Comparison of ENCODE assay signal across 23 mouse cellular contexts in the genomic region with DNA sequence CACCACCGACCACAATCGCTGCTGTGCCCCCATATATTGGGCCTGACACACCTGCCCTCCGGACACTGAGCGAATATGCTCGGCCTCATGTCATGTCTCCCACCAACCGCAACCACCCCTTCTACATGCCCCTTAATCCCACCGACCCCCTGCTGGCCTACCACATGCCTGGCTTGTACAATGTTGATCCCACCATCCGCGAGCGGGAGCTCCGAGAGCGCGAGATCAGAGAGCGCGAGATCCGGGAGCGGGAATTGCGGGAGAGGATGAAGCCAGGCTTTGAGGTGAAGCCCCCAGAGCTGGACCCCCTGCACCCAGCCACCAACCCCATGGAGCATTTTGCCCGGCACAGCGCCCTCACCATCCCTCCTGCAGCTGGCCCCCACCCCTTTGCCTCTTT. TPM values are rescaled to one million over a fixed set of nuclear protein-coding genes. Genes with fewer than 3 reads are reported as not detected.
A peak's percentile ranks its signal among the peaks of the same experiment; 100 is the strongest.
DNase-seq lines count a peak whose midpoint lies in the region; ATAC-seq lines count a peak whose summit lies in the region.
"Had no signal": no experiment of that assay in that cellular context is flagged by ENCODE, and none has a peak within 500 bp of the region (broad histone marks: within the 10 kb centered on the region; RNA-seq: fewer than 3 reads in every experiment).

No protein-coding gene starts in this region.

- H3K27ac ChIP-seq in hindbrain, embryonic 15.5 days (replicated peaks), result 0 out of 2 replicates have a peak overlapping the region, but pooled peaks have one; percentile 8
- no peak overlapping the region for H3K27ac ChIP-seq in hindbrain, embryonic 10.5 days
- H3K27ac ChIP-seq in neural tube, embryonic 13.5 days (replicated peaks), result peak overlapping the region; percentile 56; the same call in 1 of the 2 replicates
- H3K27ac ChIP-seq: embryonic facial prominence, embryonic 10.5 days; embryonic facial prominence, embryonic 12.5 days; forebrain, embryonic 13.5 days; forebrain, embryonic 15.5 days had no signal

- 96% methylated on average over 20 of the region's 20 CpGs for WGBS in hindbrain, embryonic 15.5 days
- 95% methylated on average over 20 of the region's 20 CpGs for WGBS in hindbrain, embryonic 10.5 days
- 97% methylated on average over 20 of the region's 20 CpGs for WGBS in neural tube, embryonic 13.5 days

- H3K36me3 ChIP-seq in hindbrain, embryonic 15.5 days, result peaks cover 67% of the 10 kb centered on the region
- H3K36me3 ChIP-seq in hindbrain, embryonic 10.5 days, result peaks cover 98% of the 10 kb centered on the region
- H3K36me3 ChIP-seq in neural tube, embryonic 13.5 days, result peaks cover 92% of the 10 kb centered on the region

- H3K4me3 ChIP-seq in hindbrain, embryonic 15.5 days, result no peak overlapping the region
- no peak overlapping the region for H3K4me3 ChIP-seq in hindbrain, embryonic 10.5 days
- no peak overlapping the region for H3K4me3 ChIP-seq in neural tube, embryonic 13.5 days
- H3K4me3 ChIP-seq: embryonic facial prominence, embryonic 10.5 days; embryonic facial prominence, embryonic 12.5 days; forebrain, embryonic 13.5 days; forebrain, embryonic 15.5 days had no signal

- H3K9ac ChIP-seq in hindbrain, embryonic 15.5 days, result no peak overlapping the region
- no peak overlapping the region for H3K9ac ChIP-seq in neural tube, embryonic 13.5 days
- H3K9ac ChIP-seq: embryonic facial prominence, embryonic 12.5 days; forebrain, embryonic 13.5 days; forebrain, embryonic 15.5 days had no signal

- peak; percentile 91 for DNase-seq in heart, adult 11 months
- no peak for DNase-seq in heart, postnatal 36 days
- DNase-seq in hindbrain, embryonic 10.5 days (ENCODE audit: low spot score), result no peak
- DNase-seq in neural tube, embryonic 10.5 days (ENCODE audit: extremely low spot score, low spot score), result no peak
- DNase-seq: adrenal gland, adult 8-10 months; adrenal gland, postnatal 14 days; adrenal gland, postnatal 36 days; B cell, adult 2 months; cerebellum, adult 11-12 months; cerebellum, adult 2 months; cerebellum, adult 9-10 months; cerebellum, postnatal 10 days had no signal

- H3K9me3 ChIP-seq in hindbrain, embryonic 15.5 days, result no peaks in the 10 kb centered on the region
- H3K9me3 ChIP-seq in hindbrain, embryonic 10.5 days, result no peaks in the 10 kb centered on the region
- H3K9me3 ChIP-seq in neural tube, embryonic 13.5 days, result no peaks in the 10 kb centered on the region
- H3K9me3 ChIP-seq: embryonic facial prominence, embryonic 10.5 days; embryonic facial prominence, embryonic 12.5 days; forebrain, embryonic 13.5 days; forebrain, embryonic 15.5 days; G1E had no signal

- intact Hi-C loops in heart, postnatal 36 days (cut with DNase I), result no loop called here

- H3K4me2 ChIP-seq in hindbrain, embryonic 15.5 days, result no peak overlapping the region
- no peak overlapping the region for H3K4me2 ChIP-seq in neural tube, embryonic 13.5 days
- H3K4me2 ChIP-seq: embryonic facial prominence, embryonic 12.5 days; forebrain, embryonic 13.5 days; forebrain, embryonic 15.5 days had no signal

- 0 out of 2 replicates have a peak, but pooled peaks cover 3% of the 10 kb centered on the region for H3K4me1 ChIP-seq in hindbrain, embryonic 15.5 days (replicated peaks)
- H3K4me1 ChIP-seq in hindbrain, embryonic 10.5 days (replicated peaks), result no peaks in the 10 kb centered on the region
- peaks cover 10% of the 10 kb centered on the region; the same call in 1 of the 2 replicates for H3K4me1 ChIP-seq in neural tube, embryonic 13.5 days (replicated peaks)
- H3K4me1 ChIP-seq: embryonic facial prominence, embryonic 10.5 days; embryonic facial prominence, embryonic 12.5 days; forebrain, embryonic 13.5 days; forebrain, embryonic 15.5 days had no signal

- ATAC-seq in hindbrain, embryonic 15.5 days (ENCODE audit: low FRiP score, low read depth), result no peak
- ATAC-seq in neural tube, embryonic 13.5 days (ENCODE audit: low read depth), result no peak
- ATAC-seq: activated CD4-positive, CD25-positive, alpha-beta regulatory T cell, adult 4 months; CD4-positive, CD25-positive, alpha-beta regulatory T cell, adult 4 months; forebrain, embryonic 13.5 days; forebrain, embryonic 15.5 days; Patski had no signal

- H3K27me3 ChIP-seq in hindbrain, embryonic 15.5 days, result no peaks in the 10 kb centered on the region
- no peaks in the 10 kb centered on the region for H3K27me3 ChIP-seq in hindbrain, embryonic 10.5 days (ENCODE audit: insufficient read depth, poor library complexity, severe bottlenecking)
- H3K27me3 ChIP-seq in neural tube, embryonic 13.5 days, result no peaks in the 10 kb centered on the region
- H3K27me3 ChIP-seq: CH12.LX; embryonic facial prominence, embryonic 12.5 days; forebrain, embryonic 13.5 days; forebrain, embryonic 15.5 days; Patski had no signal

RNA-seq across cellular contexts. Expression of a gene that starts 35.1 kb away (rescaled TPM):
- not detected for total RNA-seq in heart, postnatal 36 days (2021)
- polyA plus RNA-seq in hindbrain, embryonic 15.5 days (2015; fragmentation: Nextera tagmentation; extraction: Ambion mirVana), result 37.6 and 43.4 TPM in 2 replicates
- polyA plus RNA-seq in hindbrain, embryonic 10.5 days (2016; fragmentation: Nextera tagmentation; extraction: Ambion mirVana), result 2.9 and 8.4 TPM in 2 replicates
- polyA plus RNA-seq in neural tube, embryonic 13.5 days (2015; fragmentation: Nextera tagmentation; extraction: Ambion mirVana), result 26.8 and 28.6 TPM in 2 replicates
- total RNA-seq: CH12.LX had no signal
- polyA plus RNA-seq: CD4-positive, CD25-positive, alpha-beta regulatory T cell, adult 4 months; G1E; Patski had no signal
